Mouse (Mus musculus) MEL (cell line): Measurements from ENCODE around the gene Cdk2ap1. TPM values are rescaled to one million over a fixed set of nuclear protein-coding genes. Genes with fewer than 3 reads are reported as not detected.
"Not testable (repeated sequence)": the region's sequence is repeated elsewhere in the genome, so short reads cannot be mapped to it uniquely, and the experiment has no call there.

ENCODE experiments used
- DNase-seq: peaks from one replicate; pipeline ENCODE4 v3.0.0; 2011; ENCODE audit warnings: low read depth, low spot score
- H3K27ac ChIP-seq: 2 replicates; pipeline ENCODE4 v1.5.1; 2012; ENCODE audit warnings: low read depth, mild to moderate bottlenecking, control low read depth, low read length, moderate library complexity; ENCODE audit not compliant: control insufficient read depth
- H3K27me3 ChIP-seq, 2 experiments: fragments of 150-350 bp in 1 of 2; sonication (generic) in 1 of 2; 2 replicates each; pipeline ENCODE4 v1.6.1; 2012; ENCODE audit warnings: low read length in 2 of 2, mild to moderate bottlenecking in 2 of 2, improper control_type of control experiment in 1 of 2, moderate library complexity in 1 of 2; ENCODE audit not compliant: insufficient read depth in 2 of 2, control insufficient read depth in 1 of 2
- H3K36me3 ChIP-seq, 2 experiments: 2 replicates each; pipeline ENCODE4 v1.6.1; 2012 to 2014; ENCODE audit warnings: low read length in 2 of 2, improper control_type of control experiment in 1 of 2, inconsistent platforms in 1 of 2, mild to moderate bottlenecking in 1 of 2; ENCODE audit not compliant: insufficient read depth in 2 of 2, control insufficient read depth in 1 of 2
- H3K4me1 ChIP-seq, 2 experiments: fragments of 150-350 bp in 1 of 2; sonication (generic) in 1 of 2; 2 replicates each; pipeline ENCODE4 v1.6.1; 2012; ENCODE audit warnings: low read length in 2 of 2, improper control_type of control experiment in 1 of 2, mild to moderate bottlenecking in 1 of 2; ENCODE audit not compliant: insufficient read depth in 2 of 2, control insufficient read depth in 1 of 2
- H3K4me3 ChIP-seq, 2 experiments: fragments of 150-350 bp in 1 of 2; sonication (generic) in 1 of 2; 2 replicates each; pipeline ENCODE4 v1.5.1; 2012; ENCODE audit warnings: low read depth in 2 of 2, low read length in 2 of 2, mild to moderate bottlenecking in 2 of 2, moderate library complexity in 2 of 2, control low read depth in 1 of 2, improper control_type of control experiment in 1 of 2; ENCODE audit not compliant: control insufficient read depth in 1 of 2, insufficient read depth in 1 of 2
- H3K79me2 ChIP-seq: 2 replicates; pipeline ENCODE4 v1.6.1; 2012; ENCODE audit warnings: mild to moderate bottlenecking, low read length, moderate library complexity; ENCODE audit not compliant: control insufficient read depth, poor library complexity, insufficient read depth
- H3K9ac ChIP-seq: 2 replicates; pipeline ENCODE4 v1.6.1; 2012; ENCODE audit warnings: low read depth, mild to moderate bottlenecking, control low read depth, low read length, moderate library complexity; ENCODE audit not compliant: control insufficient read depth, poor library complexity, severe bottlenecking
- H3K9me3 ChIP-seq: fragments of 150-350 bp; sonication (generic); replicated peaks from 2 replicates; pipeline ENCODE4 v1.6.1; 2012; ENCODE audit warnings: mild to moderate bottlenecking, low read length, improper control_type of control experiment, moderate library complexity; ENCODE audit not compliant: insufficient read depth
- CHD1 ChIP-seq: IDR thresholded peaks from 2 replicates; pipeline ENCODE4 v1.6.1; 2012; ENCODE audit warnings: low read depth, mild to moderate bottlenecking, inconsistent platforms, low read length, improper control_type of control experiment
- CTCF ChIP-seq, 3 experiments: IDR thresholded peaks in 2 of 3; conservative IDR thresholded peaks in 1 of 3; 2 replicates each; pipeline ENCODE4 v1.5.1; 2011 to 2012; ENCODE audit warnings: low read length in 3 of 3, low read depth in 2 of 3, mild to moderate bottlenecking in 2 of 3, improper control_type of control experiment in 1 of 3, inconsistent platforms in 1 of 3, mixed read lengths in 1 of 3, moderate library complexity in 1 of 3; ENCODE audit not compliant: control insufficient read depth in 1 of 3, insufficient read depth in 1 of 3, poor library complexity in 1 of 3, severe bottlenecking in 1 of 3
- E2F4 ChIP-seq: IDR thresholded peaks from 2 replicates; pipeline ENCODE4 v1.6.1; 2011; ENCODE audit warnings: low read depth, low read length, improper control_type of control experiment, borderline replicate concordance
- EP300 ChIP-seq, 2 experiments: IDR thresholded peaks; 2 replicates each; pipeline ENCODE4 v1.6.1; 2011; ENCODE audit warnings: improper control_type of control experiment in 2 of 2, low read length in 2 of 2, low read depth in 1 of 2, mild to moderate bottlenecking in 1 of 2
- MEF2A ChIP-seq: IDR thresholded peaks from 2 replicates; pipeline ENCODE4 v1.6.1; 2014; ENCODE audit warnings: low read depth, mild to moderate bottlenecking, inconsistent platforms, low read length, improper control_type of control experiment; ENCODE audit not compliant: poor library complexity, insufficient replicate concordance, severe bottlenecking; ENCODE audit errors: extremely low read depth
- RAD21 ChIP-seq: IDR thresholded peaks from 2 replicates; pipeline ENCODE4 v1.6.1; 2011; ENCODE audit warnings: mild to moderate bottlenecking, low read depth, low read length, improper control_type of control experiment
- SMC3 ChIP-seq: IDR thresholded peaks from 2 replicates; pipeline ENCODE4 v1.6.1; 2011; ENCODE audit warnings: low read depth, low read length, improper control_type of control experiment
- TBP ChIP-seq: IDR thresholded peaks from 2 replicates; pipeline ENCODE4 v1.8.0; 2011; ENCODE audit warnings: low read depth, low read length, improper control_type of control experiment
- UBTF ChIP-seq: IDR thresholded peaks from 2 replicates; pipeline ENCODE4 v1.6.1; 2012; ENCODE audit warnings: low read depth, mild to moderate bottlenecking, inconsistent platforms, low read length, improper control_type of control experiment, moderate library complexity, borderline replicate concordance; ENCODE audit not compliant: insufficient read depth
- ZC3H11A ChIP-seq: IDR thresholded peaks from 2 replicates; pipeline ENCODE4 v1.6.1; 2012; ENCODE audit warnings: low read depth, mild to moderate bottlenecking, inconsistent platforms, low read length, improper control_type of control experiment
- ZNF384 ChIP-seq: IDR thresholded peaks from 2 replicates; pipeline ENCODE4 v1.6.1; 2012; ENCODE audit warnings: low read depth, mild to moderate bottlenecking, inconsistent platforms, low read length, improper control_type of control experiment
- polyA plus RNA-seq, 2 experiments: library from polyadenylated mRNA; stranded (reverse) in 1 of 2; unstranded in 1 of 2; fragments of >175 nt in 1 of 2; fragments of >200 nt in 1 of 2; gene quantifications; 2 replicates each; pipeline versions ENCODE4 v1.2.1 to v1.2.4; 2012; ENCODE audit warnings: low replicate concordance in 2 of 2, low read depth in 1 of 2; ENCODE audit not compliant: insufficient read length in 2 of 2, insufficient read depth in 1 of 2, missing spikeins in 1 of 2
- total RNA-seq: library from RNA; depleted of rRNA; stranded (reverse); fragments of 300-350 nt; gene quantifications from 2 replicates; pipeline ENCODE4 v1.2.3, GENCODE M21; 2012; rRNA removed

Gene Cdk2ap1
- total and polyA plus RNA-seq, 3 experiments = 110 to 430 TPM; not detected in 1

GRCm38 (mm10) chr5:124299307-124299706 lies 63.6 kb downstream of the Cdk2ap1 start:
- not testable (repeated sequence) for H3K36me3 ChIP-seq, H3K9me3 ChIP-seq
- peak; percentile 48; the same call in 1 of the 2 replicates for TF ChIP-seq ZC3H11A
- TF ChIP-seq RAD21 = peak; percentile 63
- TF ChIP-seq SMC3 = peak; percentile 50
- TF ChIP-seq CTCF (IDR thresholded peaks at IDR 0.05 in 2 of 3, conservative IDR thresholded peaks at IDR 0.05 in 1 of 3; ENCODE audit: control insufficient read depth in 1 of 3, insufficient read depth in 1 of 3, low read depth in 2 of 3, low read length in 3 of 3, poor library complexity in 1 of 3, severe bottlenecking in 1 of 3) = peak; percentile 46 to 65 (median 61)
- peak; percentile 72; the same call in 1 of the 2 replicates for TF ChIP-seq ZNF384
- TF ChIP-seq, all 39 proteins: peak for 5; not testable (repeated sequence) for 34
- DNase-seq = peak; percentile 60
- not testable (repeated sequence) for H3K4me3 ChIP-seq, H3K27ac ChIP-seq, H3K9ac ChIP-seq, H3K27me3 ChIP-seq, H3K4me1 ChIP-seq, H3K79me2 ChIP-seq

GRCm38 (mm10) chr5:124296475-124296874 lies 66.4 kb downstream of the Cdk2ap1 start:
- Histone ChIP-seq H3K9ac (no peak overlapping the region), H3K36me3 (peaks cover 0 to 3% of the 10 kb centered on the region in 2 experiments; a peak in 2 of 4 replicates), H3K27ac (no peak overlapping the region), H3K4me3 (no peak overlapping the region), H3K4me1 (no peaks in the 10 kb centered on the region), H3K79me2 (no peaks in the 10 kb centered on the region), H3K27me3 (no peaks in the 10 kb centered on the region), H3K9me3 (no peaks in the 10 kb centered on the region)
- TF ChIP-seq E2F4 (no peak), MEF2A (no peak), CHD1 (no peak), UBTF (no peak), ZC3H11A (no peak), EP300 (IDR thresholded peaks at IDR 0.05; ENCODE audit: low read depth in 1 of 2, low read length in 2 of 2) (no peak), TBP (no peak)
- no peak for DNase-seq

Other genes starting within 250 kb of the Cdk2ap1 start
- gene Arl6ip4, start 247.0 kb downstream of the Cdk2ap1 start, total RNA-seq = 57.8 and 60.4 TPM in 2 replicates
- 100 to 1,000 TPM in 1 of 2 experiments, not detected in 1; 128 TPM for gene Arl6ip4, start 247.0 kb downstream of the Cdk2ap1 start, polyA plus RNA-seq
- 5.7 and 7.0 TPM in 2 replicates for gene Pitpnm2, start 113.3 kb downstream of the Cdk2ap1 start, total RNA-seq
- gene Pitpnm2, start 113.3 kb downstream of the Cdk2ap1 start, polyA plus RNA-seq = 10 to 100 TPM in 1 of 2 experiments, not detected in 1; 22.2 TPM
- 9.0 and 10.9 TPM in 2 replicates for gene Mphosph9, start 35.1 kb downstream of the Cdk2ap1 start, total RNA-seq
- gene Mphosph9, start 35.1 kb downstream of the Cdk2ap1 start, polyA plus RNA-seq = 10 to 100 TPM; 10.4 to 60.8 TPM
- 6.5 and 7.6 TPM in 2 replicates for gene 2810006K23Rik, start 35.0 kb downstream of the Cdk2ap1 start, total RNA-seq
- gene 2810006K23Rik, start 35.0 kb downstream of the Cdk2ap1 start, polyA plus RNA-seq = 10 to 100 TPM in 1 of 2 experiments, not detected in 1; 13.3 TPM
- 38.8 and 39.3 TPM in 2 replicates for gene Sbno1, start 62.9 kb upstream of the Cdk2ap1 start, total RNA-seq
- gene Sbno1, start 62.9 kb upstream of the Cdk2ap1 start, polyA plus RNA-seq = 100 to 1,000 TPM in 1 of 2 experiments, 10 to 100 TPM in 1; 32.4 to 500 TPM
- gene Kmt5a, start 76.8 kb upstream of the Cdk2ap1 start, total RNA-seq = 104 and 110 TPM in 2 replicates
- gene Kmt5a, start 76.8 kb upstream of the Cdk2ap1 start, polyA plus RNA-seq = 100 to 1,000 TPM in 1 of 2 experiments, 10 to 100 TPM in 1; 88.6 to 243 TPM
- 12.1 and 13.4 TPM in 2 replicates for gene Rilpl2, start 115.3 kb upstream of the Cdk2ap1 start, total RNA-seq
- 10 to 100 TPM in 1 of 2 experiments, not detected in 1; 14.3 TPM for gene Rilpl2, start 115.3 kb upstream of the Cdk2ap1 start, polyA plus RNA-seq
- 11.7 and 12.2 TPM in 2 replicates for gene Snrnp35, start 120.1 kb upstream of the Cdk2ap1 start, total RNA-seq
- 10 to 100 TPM in 1 of 2 experiments, not detected in 1; 18.3 TPM for gene Snrnp35, start 120.1 kb upstream of the Cdk2ap1 start, polyA plus RNA-seq
- gene Rilpl1, start 168.3 kb upstream of the Cdk2ap1 start, total RNA-seq = 5.0 and 5.7 TPM in 2 replicates
- 1 to 10 TPM in 1 of 2 experiments, not detected in 1; 8.6 TPM for gene Rilpl1, start 168.3 kb upstream of the Cdk2ap1 start, polyA plus RNA-seq
- gene Tmed2, start 177.6 kb upstream of the Cdk2ap1 start, total RNA-seq = 245 and 255 TPM in 2 replicates
- gene Tmed2, start 177.6 kb upstream of the Cdk2ap1 start, polyA plus RNA-seq = 100 to 1,000 TPM in 1 of 2 experiments, not detected in 1; 252 TPM
- gene Ddx55, start 189.8 kb upstream of the Cdk2ap1 start, total RNA-seq = 29.1 and 33.8 TPM in 2 replicates
- gene Ddx55, start 189.8 kb upstream of the Cdk2ap1 start, polyA plus RNA-seq = 10 to 100 TPM in 1 of 2 experiments, not detected in 1; 43.2 TPM
- 96.6 and 119 TPM in 2 replicates for gene Eif2b1, start 216.0 kb upstream of the Cdk2ap1 start, total RNA-seq
- 100 to 1,000 TPM; 126 to 599 TPM for gene Eif2b1, start 216.0 kb upstream of the Cdk2ap1 start, polyA plus RNA-seq
- 88.2 and 116 TPM in 2 replicates for gene Gtf2h3, start 216.1 kb upstream of the Cdk2ap1 start, total RNA-seq
- 10 to 100 TPM in 1 of 2 experiments, not detected in 1; 86.1 TPM for gene Gtf2h3, start 216.1 kb upstream of the Cdk2ap1 start, polyA plus RNA-seq